Mouse (Mus musculus): Measurements from ENCODE around the gene Rab37. TPM values are rescaled to one million over a fixed set of nuclear protein-coding genes. Genes with fewer than 3 reads are reported as not detected.

The Rab37 gene
- total RNA-seq, 2 experiments from 2014 or later, result 1.4 to 1.6 TPM

DNA sequence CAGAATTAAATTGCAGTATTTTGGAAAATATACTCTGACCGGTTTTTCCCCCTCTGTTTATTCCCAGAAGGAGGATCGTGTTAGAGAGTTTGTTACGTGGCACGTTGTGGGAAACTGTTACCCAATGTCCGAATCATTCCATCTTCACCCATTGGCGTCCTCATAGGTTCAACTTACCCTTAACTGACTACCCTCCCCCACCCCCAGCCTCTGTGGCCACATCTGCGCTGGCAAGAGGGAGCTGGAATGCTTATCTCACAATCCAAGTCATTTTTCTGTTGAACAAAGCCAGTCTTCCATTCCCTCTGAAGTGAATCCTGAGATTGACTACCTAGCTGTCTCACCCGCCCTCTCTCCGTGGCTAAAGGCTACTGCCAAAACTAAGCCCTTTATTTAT is 71.0 kb downstream of the Rab37 start:
- intact Hi-C loops (cut with DNase I), result no loop called here
- DNase-seq, result no peak

DNA sequence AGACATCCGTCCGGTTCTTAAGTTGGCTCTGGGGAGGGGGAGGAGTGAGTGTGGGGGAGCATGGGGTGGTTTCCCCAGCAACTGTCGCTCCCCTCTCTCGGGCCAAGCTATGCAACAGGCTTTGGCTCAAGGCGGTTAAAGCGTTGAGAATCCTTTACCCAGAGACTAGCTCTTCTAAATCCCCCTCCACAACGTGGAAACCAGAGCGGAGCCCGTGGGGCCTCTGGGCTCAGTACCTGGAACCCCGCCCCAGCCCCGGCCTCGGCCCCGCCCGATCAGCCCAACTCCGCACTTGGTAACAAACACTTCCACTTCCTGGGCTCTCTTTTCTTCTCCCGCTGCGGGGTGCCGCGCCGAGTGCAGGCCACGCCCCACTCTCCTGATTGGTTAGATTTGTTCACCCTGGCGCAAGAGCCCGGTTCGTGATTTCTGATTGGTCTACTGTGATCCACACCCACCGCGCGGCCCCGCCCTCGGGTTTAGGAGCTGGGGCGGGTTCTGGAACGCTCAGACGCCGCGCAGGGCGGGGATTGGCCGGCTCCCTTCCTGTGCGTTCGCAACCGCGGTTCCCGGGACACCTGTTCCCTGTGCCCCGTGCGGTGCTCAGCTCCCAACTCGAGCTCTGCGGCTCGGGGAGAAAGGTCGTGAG is 71.7 kb downstream of the Rab37 start, which contains the start of gene Slc9a3r1:
Gene Slc9a3r1 (plus strand): TSS at position 510 of the 649 bp plus-strand sequence.
- peak; percentile 98 for DNase-seq
- intact Hi-C loops (cut with DNase I), result no loop called here

DNA sequence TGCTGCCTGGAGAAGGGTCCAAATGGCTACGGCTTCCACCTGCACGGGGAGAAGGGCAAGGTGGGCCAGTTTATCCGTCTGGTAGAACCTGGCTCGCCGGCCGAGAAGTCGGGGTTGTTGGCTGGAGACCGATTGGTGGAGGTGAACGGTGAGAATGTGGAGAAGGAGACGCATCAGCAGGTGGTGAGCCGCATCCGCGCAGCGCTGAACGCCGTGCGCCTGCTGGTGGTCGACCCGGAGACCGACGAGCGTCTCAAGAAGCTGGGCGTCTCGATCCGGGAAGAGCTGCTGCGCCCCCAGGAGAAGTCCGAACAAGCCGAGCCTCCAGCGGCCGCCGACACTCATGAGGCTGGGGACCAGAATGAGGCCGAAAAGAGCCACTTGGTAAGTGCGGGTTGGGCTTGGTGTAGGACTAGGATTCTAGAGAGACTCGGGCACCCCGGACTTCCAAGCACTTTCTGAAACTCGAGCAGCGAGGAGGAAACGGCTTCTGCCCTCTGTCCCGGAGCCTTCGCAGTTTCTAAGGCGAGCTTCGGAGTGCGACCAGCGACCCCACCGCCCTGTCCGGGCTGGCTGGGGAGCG is 72.4 kb downstream of the Rab37 start:
- peak in 1 of 2 experiments; percentile 50 for DNase-seq
- intact Hi-C loops (cut with DNase I), result no loop called here

DNA sequence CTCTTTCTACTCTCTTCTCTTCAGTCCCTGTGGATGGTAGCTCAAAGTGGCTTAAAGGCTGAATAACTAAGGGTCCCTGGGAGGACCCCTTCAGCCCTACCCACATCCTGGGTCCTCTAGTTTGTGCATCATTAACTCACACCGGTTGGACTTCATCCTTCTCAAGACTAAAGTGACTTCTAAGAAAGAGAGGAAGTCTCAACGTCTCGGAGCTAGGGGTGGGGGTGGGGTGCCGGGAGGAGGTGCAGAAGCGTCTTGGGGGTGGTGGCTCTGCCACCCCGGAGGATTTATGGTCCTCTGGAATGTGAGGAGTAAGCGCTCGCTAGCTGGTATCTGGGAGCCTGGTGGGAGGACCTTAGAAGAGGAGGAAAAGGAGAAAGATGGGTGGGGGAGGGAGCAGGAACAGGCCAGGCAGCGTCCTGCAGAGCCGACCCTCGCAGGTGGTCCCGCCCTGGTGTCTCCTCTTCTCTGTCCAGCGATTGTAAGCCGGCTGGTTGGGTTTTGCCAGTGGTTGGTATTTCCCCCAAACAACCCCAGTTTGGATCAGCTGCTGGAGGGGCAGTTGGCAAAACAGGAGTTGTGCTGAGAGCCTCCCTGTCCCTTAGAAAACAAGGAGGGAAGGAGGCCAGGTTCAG is 73.2 kb downstream of the Rab37 start:
- intact Hi-C loops (cut with DNase I), result no loop called here
- DNase-seq, result peak in 1 of 2 experiments; percentile 13

DNA sequence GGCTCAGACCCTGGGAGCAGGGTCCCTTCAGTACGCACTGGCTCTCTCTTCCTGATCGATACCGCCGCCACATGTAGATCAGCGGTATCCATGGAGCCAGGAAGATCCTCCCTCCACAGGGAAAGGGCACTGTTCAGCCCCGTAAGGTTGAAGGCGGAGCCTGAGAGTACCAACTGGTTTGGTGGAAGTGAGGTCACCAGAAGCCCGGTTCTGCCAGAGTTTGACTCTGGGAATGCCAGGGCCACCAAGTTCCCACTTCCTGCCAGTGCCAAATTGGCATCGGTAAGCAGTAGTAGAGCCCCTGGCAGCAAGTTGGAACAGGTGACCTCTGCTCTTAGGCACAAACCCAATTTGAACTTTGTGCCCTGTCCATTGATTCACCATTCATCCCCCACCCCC is 73.7 kb downstream of the Rab37 start:
- intact Hi-C loops (cut with DNase I), result no loop called here
- peak in 1 of 2 experiments; percentile 18 for DNase-seq

DNA sequence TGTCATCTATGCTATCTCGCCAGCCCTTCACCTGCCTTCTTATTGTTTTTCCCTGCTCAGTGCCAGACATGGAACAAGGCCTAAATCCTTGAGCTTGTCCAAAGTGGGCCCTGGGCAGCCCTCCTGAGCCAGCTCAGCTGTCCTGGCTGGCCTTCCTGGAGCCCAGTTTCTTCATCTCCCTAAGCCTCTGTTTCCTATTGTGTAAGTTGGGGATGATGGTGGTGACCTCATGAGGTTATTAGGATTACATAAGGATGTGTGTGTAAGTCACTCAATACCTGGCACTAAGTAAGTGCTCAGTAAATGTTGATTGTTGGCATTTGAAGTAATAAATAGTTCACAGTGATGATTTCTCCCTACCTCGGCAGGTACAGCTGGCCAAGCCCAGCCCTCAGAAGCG is 75.5 kb downstream of the Rab37 start:
- intact Hi-C loops (cut with DNase I), result no loop called here

DNA sequence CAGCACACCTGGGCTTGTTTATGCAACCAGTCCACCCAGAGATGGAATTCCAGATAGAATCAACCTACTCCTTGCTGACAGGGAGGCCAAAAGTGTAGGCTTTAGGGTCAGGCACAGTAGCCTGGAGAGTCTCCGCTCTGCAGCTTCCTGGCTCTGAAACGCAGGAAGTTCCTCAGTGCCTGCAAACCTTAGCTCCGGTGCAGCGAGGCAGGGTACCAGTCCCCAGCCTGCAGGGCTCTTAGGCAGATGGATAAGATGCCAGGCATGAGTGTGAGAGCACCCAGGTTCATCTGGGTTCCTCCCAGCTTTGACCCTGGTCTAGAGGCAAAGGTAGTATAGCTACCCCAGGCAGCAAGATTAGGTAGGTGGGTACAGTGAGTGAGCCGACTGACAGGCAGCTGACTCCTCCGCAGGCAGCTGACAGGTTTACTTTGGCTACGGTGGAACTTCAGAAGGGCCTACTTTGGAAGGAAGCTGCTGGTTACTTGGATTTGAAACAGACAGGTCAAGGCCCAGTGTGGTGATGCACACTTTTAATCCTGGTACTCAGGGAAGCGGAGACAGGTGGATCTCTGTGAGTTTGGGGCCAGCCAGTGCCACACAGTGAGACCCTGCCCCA is 76.5 kb downstream of the Rab37 start:
- no peak for DNase-seq
- intact Hi-C loops (cut with DNase I), result no loop called here

More for the DNA sequence above, 75.5 kb downstream of the Rab37 start:
- no peak for DNase-seq

DNA sequence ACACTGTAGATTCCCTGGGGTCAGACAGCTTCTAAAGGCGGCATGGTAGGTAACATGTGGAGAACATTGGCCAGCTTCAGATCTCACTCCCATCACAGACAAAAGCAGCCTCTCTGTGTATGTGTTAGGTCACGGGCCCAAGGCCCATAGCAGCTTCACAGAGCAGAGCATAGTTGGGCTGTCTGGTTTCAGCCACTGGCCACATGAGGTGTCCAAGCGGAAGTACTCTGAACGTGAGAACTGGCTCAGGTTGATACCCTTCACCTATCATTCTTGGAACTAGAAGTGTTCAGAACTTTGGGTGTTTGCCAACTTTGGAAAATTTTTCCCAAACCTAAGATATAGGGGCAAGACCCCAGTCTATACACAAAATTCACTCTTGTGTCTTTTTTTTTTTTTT is 78.2 kb downstream of the Rab37 start:
- no peak for DNase-seq
- intact Hi-C loops (cut with DNase I), result no loop called here

DNA sequence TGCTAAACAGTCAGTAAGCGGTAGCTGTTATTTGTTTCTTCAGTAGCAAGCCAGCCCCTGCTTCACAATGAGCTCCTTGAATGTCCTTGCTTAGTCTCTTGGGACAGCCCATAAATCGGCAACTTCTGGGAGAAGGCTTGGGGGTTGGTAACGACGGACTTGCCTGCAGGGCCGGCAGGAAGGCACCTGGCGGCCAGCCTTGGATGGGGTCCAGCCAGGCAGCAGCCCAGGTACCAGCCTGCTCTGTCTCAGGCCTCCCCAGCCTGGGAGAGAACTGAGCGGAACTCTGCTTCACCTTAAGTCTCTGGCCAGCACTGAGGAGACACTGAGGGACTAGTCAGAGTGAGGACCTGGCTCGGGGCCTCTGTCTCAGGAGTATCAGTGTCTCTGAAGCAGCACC is 79.9 kb downstream of the Rab37 start:
- no peak for DNase-seq
- intact Hi-C loops (cut with DNase I), result no loop called here

DNA sequence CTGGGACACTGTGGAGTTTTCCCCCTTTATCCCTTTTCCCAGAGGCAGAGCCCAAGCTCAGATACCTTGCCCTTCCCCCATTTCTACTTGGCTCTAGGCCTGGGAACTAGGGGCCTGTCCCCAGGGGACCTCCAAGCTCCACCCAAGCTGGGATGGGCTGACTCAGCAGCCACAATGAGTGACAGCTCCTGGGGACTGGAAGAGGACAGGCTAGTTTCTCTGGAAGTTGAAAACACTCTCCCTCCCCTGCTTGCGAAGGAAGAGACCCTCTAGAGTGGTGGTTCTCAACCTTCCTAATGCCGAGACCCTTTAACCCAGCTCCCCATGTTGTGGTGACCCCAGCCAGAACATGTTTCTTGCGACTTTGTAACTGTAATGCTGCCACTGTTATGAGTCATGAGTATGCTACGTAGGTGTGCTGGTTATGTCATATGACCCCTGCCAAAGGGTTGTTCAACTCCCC is 81.6 kb downstream of the Rab37 start:
- peak; percentile 78 to 83 for DNase-seq
- intact Hi-C loops (cut with DNase I), result no loop called here

DNA sequence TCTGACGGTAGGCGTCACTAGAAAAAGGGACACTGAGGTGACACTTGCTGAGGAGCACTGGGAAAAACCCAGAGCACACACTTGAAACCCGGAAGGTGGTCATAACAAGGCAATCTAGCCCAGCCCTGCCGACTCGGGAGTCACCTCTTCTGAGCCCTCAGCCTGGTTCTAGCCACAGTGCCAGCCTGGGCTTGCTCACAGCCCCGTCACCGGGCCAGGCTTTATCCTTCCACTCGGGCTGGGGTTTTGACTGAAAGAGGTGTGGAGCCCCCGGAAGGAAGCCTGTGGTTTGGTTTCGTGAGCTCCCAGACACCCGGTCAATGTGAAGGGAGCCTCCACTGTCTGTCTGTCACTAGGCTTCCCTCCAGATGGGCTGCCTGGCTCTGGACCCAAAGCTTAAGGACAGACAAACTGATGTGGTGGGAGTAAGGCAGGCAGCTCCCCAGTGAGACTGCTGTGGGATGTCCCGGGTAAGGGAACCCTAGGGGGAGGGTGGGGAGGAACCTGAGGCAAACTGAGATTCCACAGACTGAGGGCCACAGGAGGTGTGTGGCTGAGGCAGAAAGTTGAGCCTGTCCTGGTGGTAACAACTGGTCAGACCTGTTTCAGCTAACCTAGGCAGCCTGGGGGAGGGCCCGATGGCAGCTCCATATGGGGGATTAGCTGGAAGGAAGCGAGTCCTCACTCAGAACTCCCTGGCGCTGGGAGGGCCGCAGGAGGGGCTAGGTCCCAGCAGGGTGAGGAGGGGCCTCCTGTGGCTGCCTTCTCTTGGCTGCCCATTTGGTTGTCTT is 82.5 kb downstream of the Rab37 start:
- DNase-seq, result no peak
- intact Hi-C loops (cut with DNase I), result no loop called here

DNA sequence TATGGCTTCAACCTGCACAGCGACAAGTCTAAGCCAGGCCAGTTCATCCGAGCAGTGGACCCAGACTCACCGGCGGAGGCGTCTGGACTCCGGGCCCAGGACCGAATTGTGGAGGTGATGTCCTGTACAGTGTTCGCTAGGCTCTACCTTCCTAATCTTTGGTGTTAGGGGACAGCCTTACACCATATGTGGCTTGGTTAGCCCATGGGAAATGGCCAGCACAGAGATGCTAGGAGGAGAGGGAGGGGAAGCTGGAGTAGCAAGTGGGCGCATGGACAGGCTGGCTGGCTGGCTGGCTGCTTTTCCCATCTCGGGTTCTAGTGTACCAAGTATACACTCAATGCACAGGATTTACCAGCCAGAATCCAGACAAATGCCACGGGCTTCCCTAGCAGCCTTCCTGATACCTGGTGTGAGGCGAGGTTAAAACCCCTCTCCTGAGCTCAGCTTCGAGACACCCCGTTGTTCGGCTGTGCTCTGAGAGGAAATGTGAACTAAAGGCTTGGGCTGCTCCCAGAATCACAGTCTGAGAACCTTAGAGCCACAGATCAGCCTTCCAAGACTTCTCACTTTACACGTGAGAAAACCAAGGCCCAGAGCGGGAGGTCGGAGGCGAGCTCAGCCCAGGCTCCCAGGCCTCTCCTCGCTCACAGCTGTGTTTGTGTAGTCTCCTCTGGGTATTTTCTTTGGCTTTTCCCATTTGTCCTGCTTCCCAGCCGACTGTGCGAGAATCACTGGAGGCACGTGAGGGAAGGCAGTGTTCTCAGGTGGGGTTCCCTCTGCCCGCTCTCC is 85.4 kb downstream of the Rab37 start:
- DNase-seq, result peak; percentile 29 to 54
- intact Hi-C loops (cut with DNase I), result no loop called here

DNA sequence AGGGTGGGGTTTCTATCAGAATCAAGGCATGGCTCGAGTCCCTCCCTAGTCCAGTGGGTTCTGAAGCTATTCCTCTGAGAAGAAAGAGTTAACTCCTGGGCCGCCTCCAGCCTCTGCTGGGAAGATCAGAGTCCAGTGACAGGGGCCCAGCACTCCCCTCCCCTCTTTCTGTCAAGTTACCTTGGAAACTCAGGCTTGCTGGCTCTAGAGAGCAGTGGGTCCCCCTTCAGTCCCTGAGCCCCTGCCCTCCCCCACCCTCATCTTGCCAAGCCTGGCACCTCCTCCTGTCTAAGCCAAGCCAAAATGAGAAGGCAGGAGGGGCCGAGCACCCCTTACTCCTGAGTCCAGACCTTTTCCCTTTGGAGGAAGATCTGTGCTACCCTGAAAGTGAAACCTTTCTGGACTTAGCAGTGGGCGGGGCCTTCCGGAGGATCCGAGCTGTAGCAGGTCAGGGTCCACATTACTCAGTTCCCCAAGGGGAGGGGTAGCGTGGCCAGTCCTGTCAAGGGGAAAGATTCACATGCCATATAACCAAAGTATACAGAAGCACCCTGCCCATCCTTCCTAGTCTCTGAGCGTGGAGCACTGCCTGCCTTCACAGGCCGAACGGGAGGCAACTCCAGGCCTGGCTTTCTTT is 86.4 kb downstream of the Rab37 start:
- intact Hi-C loops (cut with DNase I), result no loop called here
- no peak for DNase-seq

DNA sequence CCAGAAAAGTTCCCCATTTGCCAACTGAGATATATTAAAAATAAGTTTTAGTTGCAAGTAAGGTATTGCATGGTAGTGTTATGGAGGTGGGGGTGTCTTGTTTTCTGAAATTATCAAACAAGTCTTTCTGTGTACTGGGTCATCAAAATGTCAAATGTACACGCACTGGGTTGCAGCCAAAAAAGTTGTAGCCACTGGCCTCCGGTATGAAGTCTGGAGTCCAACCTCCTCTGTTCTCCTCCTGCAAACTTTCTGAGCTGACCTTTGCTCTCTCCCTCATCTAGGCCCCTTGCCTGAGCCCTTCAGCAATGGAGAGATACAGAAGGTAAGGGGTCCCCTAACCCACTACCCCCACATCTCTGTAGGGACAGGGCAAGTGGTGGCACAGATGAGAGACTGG is 87.5 kb downstream of the Rab37 start:
- intact Hi-C loops (cut with DNase I), result no loop called here
- no peak for DNase-seq

DNA sequence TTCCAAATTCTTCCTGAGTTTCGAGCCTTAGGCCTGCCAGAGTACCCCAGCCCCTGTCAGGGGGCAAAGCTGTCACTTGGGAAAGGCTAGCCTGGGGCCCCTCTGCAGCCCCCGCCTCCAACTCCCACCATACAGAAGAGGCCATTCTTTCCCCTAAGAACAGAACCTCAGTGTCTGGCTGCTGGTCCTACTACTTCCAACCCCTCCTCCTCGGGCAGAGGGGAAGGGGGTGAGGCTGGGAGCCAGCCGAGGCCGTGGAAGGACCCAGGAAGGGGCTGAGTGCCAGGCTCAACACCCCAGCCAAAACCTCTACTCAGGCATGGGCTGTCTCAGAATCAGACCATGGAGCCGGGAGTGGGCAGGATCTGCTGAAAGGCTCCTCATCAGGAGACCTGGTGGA is 88.0 kb downstream of the Rab37 start:
- intact Hi-C loops (cut with DNase I), result no loop called here
- no peak for DNase-seq

DNA sequence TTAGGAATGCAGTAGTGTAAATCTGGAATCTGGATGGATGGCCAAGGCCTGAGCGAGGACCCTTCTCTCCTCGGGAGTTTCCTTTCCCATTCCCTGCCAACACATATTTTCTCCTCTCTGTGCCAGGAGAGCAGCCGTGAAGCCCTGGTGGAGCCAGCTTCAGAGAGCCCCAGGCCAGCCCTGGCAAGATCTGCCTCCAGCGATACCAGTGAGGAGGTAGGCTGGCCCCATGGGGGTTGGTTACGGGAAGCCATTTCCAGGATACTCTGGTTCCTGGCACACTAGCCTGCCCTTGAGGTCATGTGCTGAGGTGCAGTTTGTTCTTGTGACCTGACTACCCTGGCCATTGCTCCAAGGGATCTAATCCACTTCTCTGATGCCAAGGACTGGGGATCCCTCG is 88.7 kb downstream of the Rab37 start:
- DNase-seq, result no peak
- intact Hi-C loops (cut with DNase I), result no loop called here

DNA sequence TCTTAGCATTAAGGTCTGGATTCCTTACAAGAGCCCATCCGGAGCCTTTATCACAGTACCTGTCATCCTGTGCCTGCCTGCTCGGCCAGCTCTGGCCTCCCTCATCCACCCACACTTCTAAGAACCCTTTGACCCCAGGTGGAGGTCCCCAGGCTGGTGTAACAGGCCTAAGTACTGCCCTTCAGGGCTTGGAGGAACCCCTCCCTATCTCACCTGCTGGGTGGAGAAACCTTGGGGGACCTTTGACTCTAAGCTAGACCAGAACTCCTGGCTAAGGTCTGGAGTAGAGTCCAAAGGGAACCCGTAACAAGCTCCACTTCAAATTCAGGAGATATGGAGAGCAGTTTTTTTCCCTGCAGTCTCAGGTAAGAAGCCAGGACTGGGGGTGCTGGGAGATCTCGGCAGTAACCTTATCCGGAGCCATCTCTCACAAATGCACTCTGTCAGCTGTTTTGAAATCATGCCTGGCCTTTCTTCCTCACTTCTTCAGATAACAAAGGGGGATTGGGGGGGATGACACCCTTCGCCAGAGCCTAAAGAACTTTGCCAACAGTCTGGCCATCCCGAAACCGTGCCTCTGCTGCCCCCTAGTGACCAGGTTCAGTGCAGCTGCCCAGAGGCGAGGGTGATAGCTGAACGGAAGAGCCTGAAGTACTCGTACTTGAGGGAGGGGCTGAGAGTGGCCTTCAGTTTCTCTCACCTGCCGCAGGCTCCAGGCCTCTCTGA is 90.8 kb downstream of the Rab37 start:
- DNase-seq, result peak; percentile 83 to 92
- intact Hi-C loops (cut with DNase I), result loop anchor here (1.0 kb wide), 2 partner anchors 21 to 99 kb away; no protein-coding TSS in a partner anchor

DNA sequence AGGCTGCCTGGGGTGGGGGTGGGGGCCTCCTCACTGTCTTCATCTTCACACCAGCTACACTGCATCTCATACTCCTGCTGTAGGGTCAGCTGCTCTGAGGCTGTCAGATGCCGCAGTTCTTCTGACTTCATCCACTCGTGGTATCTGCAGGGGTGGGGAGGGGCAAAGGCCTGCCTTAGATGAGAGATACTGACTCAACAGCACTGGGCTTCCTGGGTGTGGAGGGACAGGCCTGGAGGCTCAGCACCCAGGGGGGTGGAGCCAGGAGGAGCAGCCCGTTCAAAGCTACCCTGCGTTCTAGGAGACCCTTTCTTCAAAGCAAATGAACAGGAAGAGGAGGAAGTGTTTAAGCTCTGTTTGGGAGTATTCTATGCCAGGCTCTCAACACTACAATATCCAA is 93.7 kb downstream of the Rab37 start:
- intact Hi-C loops (cut with DNase I), result no loop called here
- DNase-seq, result no peak

DNA sequence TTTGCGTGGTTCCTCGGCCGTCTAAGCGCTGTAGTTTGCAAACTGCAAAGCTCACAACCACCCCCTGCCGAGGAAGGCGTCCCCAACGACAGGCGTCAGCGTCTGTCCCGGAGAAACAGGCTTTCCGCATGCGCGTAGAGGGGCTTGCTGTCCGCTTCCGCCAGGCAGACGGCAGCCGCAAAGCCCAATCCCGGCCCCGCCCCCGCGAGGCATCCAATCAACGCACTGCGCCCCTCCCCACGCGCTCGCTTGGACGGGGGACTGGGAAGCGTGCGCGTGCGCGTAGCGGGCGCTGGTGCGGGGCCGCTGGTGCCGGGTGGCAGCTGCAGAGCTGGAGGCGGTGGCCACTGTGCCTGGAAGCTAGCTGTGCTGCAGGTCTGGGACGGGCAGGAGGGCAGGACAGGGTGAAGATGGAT is 96.0 kb downstream of the Rab37 start, which contains the start of gene Tmem104:
Gene Tmem104 (plus strand): TSS at position 264 of the 416 bp plus-strand sequence.
- intact Hi-C loops (cut with DNase I), result no loop called here
- peak; percentile 99 for DNase-seq
